Mouse (Mus musculus): ENCODE results near the gene Cdk2ap2.

DNA sequence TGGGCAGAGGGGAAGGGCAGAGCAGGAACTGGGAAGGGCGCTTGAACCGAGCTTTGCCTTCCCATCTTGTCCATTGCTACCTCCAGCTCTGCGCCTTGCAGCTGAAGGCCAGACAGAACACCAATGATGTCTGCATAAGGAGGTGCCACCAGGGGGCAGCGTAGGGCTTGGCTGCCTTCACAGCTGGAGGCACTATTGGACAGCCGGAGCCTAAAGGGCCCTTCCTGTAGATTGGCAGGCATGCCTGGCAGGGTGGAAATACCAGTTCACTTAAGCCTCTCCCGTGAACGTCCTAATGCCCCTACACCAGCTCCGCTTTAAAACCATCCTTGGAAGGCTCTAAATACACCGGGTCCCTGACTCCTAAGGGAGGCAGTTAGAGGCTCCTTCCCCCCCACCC lies 2.1 kb downstream of the Cdk2ap2 start:
- TF ChIP-seq CTCF (IDR thresholded peaks at IDR 0.05; ENCODE audit: borderline replicate concordance, control insufficient read depth, extremely low read depth, insufficient read depth, low read length, poor library complexity) (peak; percentile 94), POLR2A (IDR thresholded peaks at IDR 0.05; ENCODE audit: control insufficient read depth, extremely low read depth, insufficient read depth, low read length, poor library complexity) (no peak)

All from thymus, adult 2 months (tissue).